Mouse (Mus musculus) erythroblast, embryonic 14.5 days (primary cell): ENCODE measurements around the gene Qsox2. TPM values are rescaled to one million over a fixed set of nuclear protein-coding genes. Genes with fewer than 3 reads are reported as not detected.

Experiments used
- H3K27me3 ChIP-seq: 2 replicates; pipeline ENCODE4 v1.6.1; 2012; ENCODE audit warnings: inconsistent platforms; ENCODE audit not compliant: control insufficient read depth
- H3K36me3 ChIP-seq: 2 replicates; pipeline ENCODE4 v1.6.1; 2012; ENCODE audit warnings: mild to moderate bottlenecking, inconsistent platforms; ENCODE audit not compliant: control insufficient read depth
- H3K4me1 ChIP-seq: 2 replicates; pipeline ENCODE4 v1.6.1; 2012; ENCODE audit warnings: inconsistent platforms; ENCODE audit not compliant: control insufficient read depth
- H3K4me3 ChIP-seq: replicated peaks from 2 replicates; pipeline ENCODE3; 2012; ENCODE audit warnings: moderate library complexity, mild to moderate bottlenecking, inconsistent platforms
- H3K9me3 ChIP-seq: 2 replicates; pipeline ENCODE4 v1.6.1; 2012; ENCODE audit warnings: low read length, inconsistent platforms, mixed read lengths; ENCODE audit not compliant: control insufficient read depth
- GATA1 ChIP-seq: IDR thresholded peaks from 2 replicates; pipeline ENCODE4 v1.6.1; 2012; ENCODE audit warnings: low read length, inconsistent platforms, mixed read lengths
- TAL1 ChIP-seq: IDR thresholded peaks from 3 replicates; pipeline ENCODE4 v1.6.1; 2012; ENCODE audit warnings: low read length, inconsistent platforms, mixed read lengths
- polyA plus RNA-seq: library from polyadenylated mRNA; stranded (reverse); fragments of >175 nt; gene quantifications from 2 replicates; pipeline ENCODE4 v1.2.3, GENCODE M21; 2012

The Qsox2 gene
- polyA plus RNA-seq, result 0.36 and 0.45 TPM in 2 replicates

DNA sequence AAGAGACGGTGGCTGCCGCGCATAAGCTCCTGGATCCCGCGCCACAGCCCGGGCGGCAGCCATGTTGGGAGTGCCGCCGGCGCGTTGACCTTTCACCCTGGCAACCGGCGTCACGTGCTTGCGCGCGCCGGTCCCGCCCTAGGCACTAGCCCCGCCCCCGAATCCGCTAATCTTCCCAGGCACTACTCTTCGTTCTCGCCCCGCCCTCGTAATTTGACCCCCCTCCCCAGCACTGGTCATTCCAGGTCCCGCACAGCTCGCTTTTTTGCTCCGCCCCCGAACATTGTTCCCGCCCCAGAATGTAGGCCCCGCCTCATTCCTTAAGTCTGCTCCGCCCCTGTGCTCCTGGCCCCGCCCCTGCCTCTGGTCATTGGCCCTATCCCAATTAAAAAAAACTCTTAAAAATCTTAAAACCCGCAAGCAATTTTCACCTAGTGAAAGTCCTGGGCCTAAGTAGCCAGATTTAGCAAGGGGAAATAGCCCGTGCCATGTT, at the start of gene Qsox2:
Gene Qsox2, minus strand, starts transcription at position 236 of the 493 bp plus-strand sequence.
- Histone ChIP-seq H3K4me3 (peak within 1 kb of the TSS; percentile 73), H3K4me1 (peaks cover 42% of the 10 kb centered on the region), H3K36me3 (peaks cover 13% of the 10 kb centered on the region), H3K27me3 (peaks cover 6% of the 10 kb centered on the region), H3K9me3 (no peaks in the 10 kb centered on the region)
- no peak for TF ChIP-seq TAL1
- TF ChIP-seq GATA1, result no peak

DNA sequence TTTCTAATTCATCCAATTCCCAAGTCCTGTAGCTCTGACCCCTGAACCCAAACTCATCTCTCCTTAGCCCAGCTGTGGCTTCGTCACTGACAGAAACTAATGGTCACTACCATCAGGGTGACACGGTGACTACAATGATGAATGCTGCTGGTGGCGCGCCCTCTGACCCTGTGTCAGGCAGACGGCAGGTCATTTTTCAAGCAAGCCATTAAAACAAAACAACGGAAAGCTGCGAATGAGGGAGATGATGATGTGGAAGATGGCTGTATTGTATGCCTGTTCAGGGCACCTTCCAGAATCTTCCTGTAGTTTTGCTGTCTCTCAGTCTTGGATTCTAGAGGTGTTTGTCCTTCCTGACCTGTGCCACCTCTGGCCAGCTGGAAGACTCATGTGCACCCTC, 49.1 kb upstream of the Qsox2 start:
- no peaks in the 10 kb centered on the region for H3K9me3 ChIP-seq
- no peak overlapping the region for H3K4me3 ChIP-seq
- H3K36me3 ChIP-seq, result no peaks in the 10 kb centered on the region
- H3K27me3 ChIP-seq, result no peaks in the 10 kb centered on the region
- no peak for TF ChIP-seq GATA1
- TF ChIP-seq TAL1, result no peak
- H3K4me1 ChIP-seq, result no peaks in the 10 kb centered on the region

DNA sequence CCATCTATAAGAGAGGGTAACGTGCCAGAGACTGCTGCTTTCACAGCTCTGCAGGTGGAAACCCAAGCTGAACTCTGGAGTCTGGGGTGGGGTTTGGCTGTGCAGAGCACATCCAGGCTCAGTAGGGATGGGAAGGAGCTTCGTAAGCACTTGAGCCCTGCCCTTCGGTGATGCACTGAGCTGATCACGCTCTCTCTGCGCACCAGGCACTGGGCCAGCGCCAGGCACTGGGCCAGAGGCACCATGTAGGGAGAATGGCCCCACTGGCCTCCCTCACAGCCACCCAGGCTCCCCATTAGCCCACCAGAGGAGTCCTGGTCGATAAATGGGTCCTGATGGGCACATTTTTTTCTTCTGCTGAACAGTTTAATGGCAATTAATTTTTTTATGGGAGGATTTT, 48.5 kb upstream of the Qsox2 start:
- no peaks in the 10 kb centered on the region for H3K27me3 ChIP-seq
- H3K4me1 ChIP-seq, result no peaks in the 10 kb centered on the region
- no peak overlapping the region for H3K4me3 ChIP-seq
- TF ChIP-seq TAL1, result no peak
- no peak for TF ChIP-seq GATA1
- no peaks in the 10 kb centered on the region for H3K36me3 ChIP-seq
- no peaks in the 10 kb centered on the region for H3K9me3 ChIP-seq

DNA sequence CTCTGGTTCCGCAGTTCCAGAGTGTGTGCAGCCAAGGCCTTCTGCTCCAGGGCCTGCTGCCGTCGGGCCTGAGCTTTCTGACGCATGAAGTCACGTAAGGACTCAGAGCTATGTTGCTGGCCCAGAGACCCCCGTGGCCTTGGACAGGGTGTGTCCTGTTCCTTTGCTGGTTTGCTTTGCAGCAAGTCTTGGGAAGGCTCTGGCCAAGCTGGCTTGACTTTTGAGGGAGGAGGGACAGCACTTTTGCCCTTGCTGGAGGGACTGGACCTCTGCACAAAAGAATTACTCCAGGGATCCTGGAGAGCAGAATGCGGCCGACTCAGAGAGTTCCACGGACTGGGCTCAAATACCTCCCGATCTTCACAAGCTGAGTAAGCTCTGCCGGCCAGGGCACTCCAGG, 43.3 kb upstream of the Qsox2 start:
- H3K27me3 ChIP-seq, result no peaks in the 10 kb centered on the region
- H3K4me3 ChIP-seq, result no peak overlapping the region
- no peaks in the 10 kb centered on the region for H3K9me3 ChIP-seq
- no peaks in the 10 kb centered on the region for H3K36me3 ChIP-seq
- no peak for TF ChIP-seq TAL1
- TF ChIP-seq GATA1, result no peak
- no peaks in the 10 kb centered on the region for H3K4me1 ChIP-seq

DNA sequence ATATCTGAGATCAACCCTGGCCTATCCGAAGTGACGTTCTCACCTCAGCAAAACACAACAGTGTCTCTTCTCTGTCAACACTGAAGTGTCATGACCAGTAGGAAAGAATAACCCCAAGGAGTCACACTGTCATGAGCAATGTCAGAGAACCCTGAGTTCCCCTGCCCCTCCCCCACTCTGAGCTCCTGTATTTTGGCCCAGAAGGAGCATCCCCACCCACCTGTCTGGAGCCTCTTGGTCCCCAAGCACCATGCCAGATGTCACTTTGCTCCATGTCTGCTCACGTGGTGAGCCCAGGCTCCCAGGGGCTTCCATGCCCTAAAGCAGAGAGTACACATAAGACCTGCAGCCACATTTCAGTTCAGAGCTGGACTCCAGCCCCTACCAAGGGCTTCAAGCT, 42.4 kb upstream of the Qsox2 start:
- TF ChIP-seq GATA1 (no peak), TAL1 (no peak)
- Histone ChIP-seq H3K36me3 (no peaks in the 10 kb centered on the region), H3K27me3 (no peaks in the 10 kb centered on the region), H3K4me1 (no peaks in the 10 kb centered on the region), H3K9me3 (no peaks in the 10 kb centered on the region), H3K4me3 (no peak overlapping the region)

DNA sequence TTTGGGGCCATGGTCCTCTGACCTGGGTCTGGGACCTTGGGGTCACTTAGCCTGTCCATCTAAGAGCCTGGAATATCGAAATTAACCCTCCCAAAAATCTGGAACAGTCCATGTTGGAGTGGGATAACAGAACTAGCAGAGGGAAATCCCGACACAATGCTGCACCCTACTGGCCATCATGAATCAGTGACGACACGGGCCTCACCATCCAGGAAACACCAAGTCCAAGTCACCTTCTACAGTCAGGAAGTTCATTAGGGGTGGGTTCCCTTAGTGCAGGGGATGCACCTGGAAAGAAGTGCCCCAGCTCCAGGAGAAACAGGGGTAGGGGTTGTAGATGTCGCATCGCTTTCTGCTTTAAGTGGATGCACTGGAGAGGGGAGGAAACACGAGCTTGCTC, 36.3 kb upstream of the Qsox2 start:
- Histone ChIP-seq H3K4me1 (no peaks in the 10 kb centered on the region), H3K9me3 (no peaks in the 10 kb centered on the region), H3K4me3 (no peak overlapping the region), H3K36me3 (no peaks in the 10 kb centered on the region), H3K27me3 (no peaks in the 10 kb centered on the region)
- TF ChIP-seq GATA1 (no peak), TAL1 (no peak)

DNA sequence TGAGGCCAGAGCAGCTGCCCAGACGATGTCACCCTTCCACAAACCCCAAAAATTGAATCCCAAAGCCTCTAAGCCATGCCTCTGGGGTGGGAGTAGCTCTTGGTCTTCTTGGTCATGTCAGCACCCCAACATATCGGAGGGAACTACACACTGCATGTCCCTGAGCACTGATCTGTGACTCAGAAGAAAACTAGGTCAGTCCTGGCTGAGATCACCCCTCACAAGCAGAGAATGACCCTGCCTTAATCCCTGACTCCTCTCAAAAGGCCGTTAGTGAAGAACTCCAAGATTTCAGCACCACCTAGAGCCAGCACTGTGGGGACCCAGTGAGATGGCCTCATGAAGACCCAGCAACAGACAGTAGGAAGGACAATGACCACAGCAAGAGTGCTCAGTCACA, 30.9 kb upstream of the Qsox2 start:
- Histone ChIP-seq H3K36me3 (no peaks in the 10 kb centered on the region), H3K27me3 (peaks cover 2% of the 10 kb centered on the region; the same call in 1 of the 2 replicates), H3K4me3 (no peak overlapping the region), H3K4me1 (no peaks in the 10 kb centered on the region), H3K9me3 (no peaks in the 10 kb centered on the region)
- TF ChIP-seq TAL1 (no peak), GATA1 (no peak)

DNA sequence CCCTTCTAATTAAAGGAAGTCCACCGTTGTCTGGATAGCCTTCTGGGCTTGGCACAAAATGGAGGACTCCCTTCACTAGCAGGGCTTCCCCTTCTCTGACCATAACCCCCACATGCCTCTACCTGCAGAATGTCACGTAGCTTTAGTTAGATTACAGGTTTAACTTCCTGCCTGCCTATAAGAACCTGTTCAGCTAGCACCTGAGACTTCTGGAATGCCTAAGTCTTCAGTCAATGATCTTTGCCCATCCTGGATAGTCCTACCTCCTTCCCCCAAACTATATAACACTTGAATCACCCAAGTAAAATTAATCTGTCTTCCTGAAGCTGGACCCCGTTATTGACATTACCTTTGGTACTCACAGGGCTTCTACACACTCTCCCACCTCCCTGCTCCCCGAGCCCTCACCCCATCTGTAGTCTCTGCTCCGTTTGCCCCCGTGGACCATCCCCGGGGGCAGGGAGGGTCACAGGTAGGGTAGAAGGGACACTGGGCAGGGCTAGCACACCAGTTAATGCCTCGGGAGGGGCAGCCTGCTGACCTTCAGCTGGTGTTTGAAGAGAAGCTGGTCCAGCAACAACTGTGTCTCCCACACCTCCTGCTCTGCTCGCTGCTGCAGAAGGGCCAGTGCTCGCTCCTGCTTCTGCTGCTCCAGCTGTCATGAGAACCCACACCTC, 28.9 kb upstream of the Qsox2 start:
- Histone ChIP-seq H3K27me3 (peaks cover 2% of the 10 kb centered on the region; the same call in 1 of the 2 replicates), H3K4me3 (no peak overlapping the region)

DNA sequence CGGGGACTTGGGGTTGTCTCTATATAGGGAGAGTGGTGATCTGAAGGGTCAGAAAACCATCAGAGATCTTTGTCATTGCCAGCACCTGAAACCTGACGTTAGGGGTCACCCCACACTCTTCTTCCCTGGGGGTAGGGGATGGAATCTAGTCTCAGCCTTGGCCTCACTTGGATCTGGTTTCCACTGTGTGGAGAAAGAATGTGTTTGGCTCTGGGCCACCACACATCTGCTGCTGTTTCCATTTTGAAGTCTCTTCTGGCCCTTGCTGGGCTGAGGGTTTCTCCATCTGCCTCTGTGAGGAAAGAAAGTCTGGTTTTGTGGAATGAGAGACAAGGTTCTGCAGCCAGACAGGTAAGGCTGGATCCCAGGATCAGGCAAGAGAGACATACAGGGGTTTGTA, 27.8 kb upstream of the Qsox2 start:
- no peak for TF ChIP-seq TAL1
- no peak for TF ChIP-seq GATA1
- H3K4me1 ChIP-seq, result no peaks in the 10 kb centered on the region
- peaks cover 2% of the 10 kb centered on the region; the same call in 1 of the 2 replicates for H3K27me3 ChIP-seq
- no peak overlapping the region for H3K4me3 ChIP-seq
- H3K9me3 ChIP-seq, result no peaks in the 10 kb centered on the region
- no peaks in the 10 kb centered on the region for H3K36me3 ChIP-seq

More for the DNA sequence above, 28.9 kb upstream of the Qsox2 start:
- no peak for TF ChIP-seq TAL1
- no peak for TF ChIP-seq GATA1
- H3K4me1 ChIP-seq, result no peaks in the 10 kb centered on the region
- no peaks in the 10 kb centered on the region for H3K9me3 ChIP-seq
- no peaks in the 10 kb centered on the region for H3K36me3 ChIP-seq
